Mouse (Mus musculus): ENCODE measurements around the gene Pus1. TPM values are rescaled to one million over a fixed set of nuclear protein-coding genes. Genes with fewer than 3 reads are reported as not detected.

Pus1 gene
- polyA plus RNA-seq (2015; fragmentation: Nextera tagmentation; extraction: Ambion mirVana) = 21.0 and 22.4 TPM in 2 replicates

GRCm38 (mm10) chr5:110779998-110780760, at the start of gene Pus1:
Gene Pus1 (minus strand): TSS chr5:110780659.

DNA sequence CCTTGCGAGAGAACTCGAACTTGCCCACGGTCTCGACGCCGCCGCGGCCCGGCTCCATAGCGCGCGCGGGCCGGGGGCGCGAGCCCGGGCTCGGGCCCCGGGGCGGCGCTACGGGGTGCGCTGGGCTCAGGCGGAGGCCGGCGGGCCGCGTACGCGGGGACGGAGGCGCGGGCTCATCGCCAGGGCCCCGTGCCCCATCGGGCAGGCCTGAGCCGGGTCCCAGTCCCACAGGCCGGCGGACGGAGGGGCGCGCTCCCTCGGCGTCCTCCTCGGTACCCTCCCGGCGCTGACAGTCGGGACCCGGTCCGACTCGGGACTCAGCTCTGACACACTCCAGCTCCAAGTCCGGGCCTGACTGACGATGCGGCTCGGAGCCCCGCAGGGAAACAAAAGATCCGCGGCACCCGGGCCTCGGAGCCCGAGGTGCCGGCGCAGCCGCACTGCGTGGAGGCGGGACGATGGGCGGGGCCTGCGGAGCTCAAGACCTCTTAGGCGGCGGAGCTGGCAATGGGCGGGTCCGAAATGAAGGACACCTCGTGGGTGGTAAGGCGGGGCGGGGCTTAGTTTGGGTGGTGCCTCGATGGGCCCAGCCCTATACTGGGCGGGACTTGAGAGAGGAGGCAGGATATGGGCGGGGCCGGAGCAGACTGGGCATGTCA, 29.3 kb upstream of the Pus1 start, which contains the start of gene Ulk1:
Gene Ulk1, minus strand, starts transcription at position 431 of the 659 bp plus-strand sequence.

DNA sequence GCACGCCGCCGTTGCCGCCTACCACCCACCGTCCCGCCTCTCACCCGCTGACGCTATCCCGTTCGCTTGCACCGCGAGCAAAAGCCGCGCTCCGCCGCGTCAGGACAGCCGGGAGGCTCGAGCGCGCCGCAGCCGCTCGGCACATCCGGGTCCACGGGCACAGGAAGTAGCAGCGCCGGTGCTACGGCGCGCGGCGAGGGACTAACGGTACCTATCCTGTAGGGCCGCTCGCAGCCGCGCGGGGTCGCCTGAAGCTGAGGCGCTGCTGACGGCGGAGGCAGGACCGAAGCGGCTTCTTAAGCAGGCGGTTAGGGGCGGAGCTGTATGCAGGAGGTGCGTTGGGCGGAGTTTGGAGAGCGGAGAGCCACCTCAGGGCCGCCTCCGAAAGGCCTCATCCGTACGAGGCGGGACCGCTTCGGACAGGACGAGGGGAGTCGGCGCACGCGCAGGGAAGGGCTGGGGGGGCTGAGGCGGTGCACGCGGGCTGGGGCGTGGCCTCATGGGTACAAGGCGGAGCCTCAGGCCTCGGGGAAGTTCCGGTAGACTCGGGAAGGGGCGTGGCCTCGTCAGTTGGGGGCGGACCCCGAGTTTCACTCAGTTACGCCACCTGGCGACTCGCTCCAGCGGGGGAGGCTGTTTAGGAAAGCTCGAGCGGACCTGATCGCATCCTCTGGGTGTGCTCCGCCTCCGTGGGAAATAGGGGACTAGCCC, 9.9 kb downstream of the Pus1 start, which contains the start of gene Ep400:
Gene Ep400, minus strand, starts transcription at position 270 of the 711 bp plus-strand sequence.

Other genes starting within 250 kb of the Pus1 start
- gene Galnt9, start 236.3 kb downstream of the Pus1 start, polyA plus RNA-seq (2015; fragmentation: Nextera tagmentation; extraction: Ambion mirVana) = 24.4 and 25.3 TPM in 2 replicates
- 34.7 and 40.7 TPM in 2 replicates for gene Noc4l, start 127.2 kb downstream of the Pus1 start, polyA plus RNA-seq (2015; fragmentation: Nextera tagmentation; extraction: Ambion mirVana)
- gene Ddx51, start 127.2 kb downstream of the Pus1 start, polyA plus RNA-seq (2015; fragmentation: Nextera tagmentation; extraction: Ambion mirVana) = 16.1 and 16.2 TPM in 2 replicates
- gene Ep400, start 9.9 kb downstream of the Pus1 start, polyA plus RNA-seq (2015; fragmentation: Nextera tagmentation; extraction: Ambion mirVana) = 30.3 and 31.6 TPM in 2 replicates
- gene Ulk1, start 29.4 kb upstream of the Pus1 start, polyA plus RNA-seq (2015; fragmentation: Nextera tagmentation; extraction: Ambion mirVana) = 15.6 and 20.5 TPM in 2 replicates
- 13.9 and 14.6 TPM in 2 replicates for gene Hscb, start 59.1 kb upstream of the Pus1 start, polyA plus RNA-seq (2015; fragmentation: Nextera tagmentation; extraction: Ambion mirVana)
- 3.7 and 5.0 TPM in 2 replicates for gene Chek2, start 59.3 kb upstream of the Pus1 start, polyA plus RNA-seq (2015; fragmentation: Nextera tagmentation; extraction: Ambion mirVana)
- 11.6 and 13.9 TPM in 2 replicates for gene Ttc28, start 99.1 kb upstream of the Pus1 start, polyA plus RNA-seq (2015; fragmentation: Nextera tagmentation; extraction: Ambion mirVana)

Data from neural tube, postnatal 0 days (tissue).